Mouse (Mus musculus): ENCODE data around the gene Engase. TPM values are rescaled to one million over a fixed set of nuclear protein-coding genes. Genes with fewer than 3 reads are reported as not detected.

The Engase gene
- polyA plus RNA-seq, 1 experiment from 2014 or later = 7.8 TPM

- Histone ChIP-seq H3K27me3 (ENCODE audit: insufficient read depth, poor library complexity, severe bottlenecking) (peaks cover 61% of the 10 kb centered on the region; the same call in 1 of the 2 replicates), H3K4me3 (no peak overlapping the region), H3K4me1 (peaks cover 3% of the 10 kb centered on the region; the same call in 1 of the 2 replicates), H3K36me3 (no peaks in the 10 kb centered on the region), H3K9me3 (no peaks in the 10 kb centered on the region), H3K27ac (no peak overlapping the region)
- 78% methylated on average over 4 of the region's 4 CpGs for WGBS
- no peak for DNase-seq (ENCODE audit: low spot score)
Measured at GRCm38 (mm10) chr11:118523496-118524145, 47.0 kb downstream of the Engase start.

GRCm38 (mm10) chr11:118525059-118525458 is 48.4 kb downstream of the Engase start:
- Histone ChIP-seq H3K36me3 (no peaks in the 10 kb centered on the region), H3K4me3 (no peak overlapping the region), H3K9me3 (no peaks in the 10 kb centered on the region), H3K27me3 (ENCODE audit: insufficient read depth, poor library complexity, severe bottlenecking) (peaks cover 56% of the 10 kb centered on the region; the same call in 1 of the 2 replicates), H3K4me1 (peaks cover 13% of the 10 kb centered on the region), H3K27ac (no peak overlapping the region)
- 73% methylated on average over 11 of the region's 11 CpGs for WGBS
- DNase-seq (ENCODE audit: low spot score) = no peak

- Histone ChIP-seq H3K9me3 (no peaks in the 10 kb centered on the region), H3K27ac (no peak overlapping the region), H3K4me3 (no peak overlapping the region), H3K27me3 (ENCODE audit: insufficient read depth, poor library complexity, severe bottlenecking) (peaks cover 64% of the 10 kb centered on the region), H3K36me3 (no peaks in the 10 kb centered on the region), H3K4me1 (peaks cover 20% of the 10 kb centered on the region)
- 82% methylated on average over 9 of the region's 9 CpGs for WGBS
- DNase-seq (ENCODE audit: low spot score) = no peak
Measured at GRCm38 (mm10) chr11:118528761-118529160, 52.1 kb downstream of the Engase start.

DNA sequence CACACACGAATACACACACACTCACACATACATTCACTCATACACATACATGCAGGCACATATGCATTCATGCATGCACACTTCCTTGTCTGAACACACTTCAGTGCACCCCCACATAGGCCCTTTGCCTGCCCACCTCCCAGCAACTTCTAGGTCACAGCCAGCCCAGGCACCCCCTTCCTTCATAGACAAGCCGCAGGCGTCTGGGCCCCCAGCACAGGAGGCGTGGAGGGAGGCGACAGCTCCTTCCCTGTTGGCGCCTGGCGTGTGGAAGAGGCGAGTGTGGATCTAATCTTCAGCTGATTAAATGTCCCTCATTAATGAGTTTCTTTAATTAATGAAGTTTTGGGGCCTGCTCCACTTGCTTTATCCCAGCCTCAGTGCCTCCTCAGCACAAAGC is 53.7 kb downstream of the Engase start:
- peaks cover 20% of the 10 kb centered on the region for H3K4me1 ChIP-seq
- H3K27me3 ChIP-seq (ENCODE audit: insufficient read depth, poor library complexity, severe bottlenecking) = peaks cover 68% of the 10 kb centered on the region
- no peak overlapping the region for H3K27ac ChIP-seq
- no peaks in the 10 kb centered on the region for H3K9me3 ChIP-seq
- 69% methylated on average over 8 of the region's 8 CpGs for WGBS
- H3K4me3 ChIP-seq = no peak overlapping the region
- no peak for DNase-seq (ENCODE audit: low spot score)
- no peaks in the 10 kb centered on the region for H3K36me3 ChIP-seq

- WGBS = 28% methylated on average over 18 of the region's 18 CpGs
- H3K27ac ChIP-seq = no peak overlapping the region
- peaks cover 71% of the 10 kb centered on the region for H3K27me3 ChIP-seq (ENCODE audit: insufficient read depth, poor library complexity, severe bottlenecking)
- no peaks in the 10 kb centered on the region for H3K36me3 ChIP-seq
- H3K4me3 ChIP-seq = no peak overlapping the region
- no peak for DNase-seq (ENCODE audit: low spot score)
- H3K4me1 ChIP-seq = peaks cover 12% of the 10 kb centered on the region
- no peaks in the 10 kb centered on the region for H3K9me3 ChIP-seq
Measured at GRCm38 (mm10) chr11:118534382-118535092, 57.9 kb downstream of the Engase start.

DNA sequence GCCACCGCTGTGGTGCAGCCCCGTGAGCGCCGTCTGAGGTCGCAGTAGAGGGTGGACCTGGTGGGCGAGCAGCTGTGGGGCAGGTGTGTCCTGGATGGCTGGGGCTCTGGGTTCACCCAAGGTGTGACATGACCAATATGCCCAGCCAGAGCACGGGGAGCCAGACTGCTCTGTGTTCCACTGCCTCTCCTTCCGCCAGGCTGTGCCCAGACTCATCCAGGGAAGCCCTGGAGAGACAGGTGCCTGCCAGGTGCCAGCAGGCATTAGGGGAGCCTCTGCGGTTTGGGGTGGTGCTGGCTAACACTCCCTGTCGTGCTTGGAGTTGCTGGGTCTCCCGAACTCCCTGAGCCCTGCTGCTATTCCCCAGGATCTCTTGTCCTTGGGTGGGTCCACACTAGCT is 61.4 kb downstream of the Engase start:
- Histone ChIP-seq H3K27me3 (ENCODE audit: insufficient read depth, poor library complexity, severe bottlenecking) (peaks cover 81% of the 10 kb centered on the region), H3K4me1 (no peaks in the 10 kb centered on the region; the same call in 1 of the 2 replicates), H3K27ac (no peak overlapping the region), H3K9me3 (no peaks in the 10 kb centered on the region), H3K4me3 (no peak overlapping the region), H3K36me3 (no peaks in the 10 kb centered on the region)
- 79% methylated on average over 11 of the region's 11 CpGs for WGBS
- DNase-seq (ENCODE audit: low spot score) = no peak

Other genes with a start within 250 kb of the Engase start
- gene Cyth1, start 228.2 kb upstream of the Engase start, polyA plus RNA-seq (2016; fragmentation: Nextera tagmentation; extraction: Ambion mirVana) = 15.5 and 15.6 TPM in 2 replicates
- 19.5 and 22.4 TPM in 2 replicates for gene Usp36, start 186.6 kb upstream of the Engase start, polyA plus RNA-seq (2016; fragmentation: Nextera tagmentation; extraction: Ambion mirVana)
- gene Cep295nl, start 134.3 kb upstream of the Engase start, polyA plus RNA-seq (2016; fragmentation: Nextera tagmentation; extraction: Ambion mirVana) = 0.20 and 0.38 TPM in 2 replicates
- gene Timp2, start 121.1 kb upstream of the Engase start, polyA plus RNA-seq (2016; fragmentation: Nextera tagmentation; extraction: Ambion mirVana) = 37.4 and 39.2 TPM in 2 replicates
- 5.1 and 6.2 TPM in 2 replicates for gene Lgals3bp, start 74.7 kb upstream of the Engase start, polyA plus RNA-seq (2016; fragmentation: Nextera tagmentation; extraction: Ambion mirVana)
- 22.4 and 23.5 TPM in 2 replicates for gene Cant1, start 57.7 kb upstream of the Engase start, polyA plus RNA-seq (2016; fragmentation: Nextera tagmentation; extraction: Ambion mirVana)
- gene C1qtnf1, start 48.6 kb upstream of the Engase start, polyA plus RNA-seq (2016; fragmentation: Nextera tagmentation; extraction: Ambion mirVana) = 2.7 and 3.3 TPM in 2 replicates

All from heart, embryonic 10.5 days (tissue).